Mouse (Mus musculus): ENCODE results near the gene Krt35.

DNA sequence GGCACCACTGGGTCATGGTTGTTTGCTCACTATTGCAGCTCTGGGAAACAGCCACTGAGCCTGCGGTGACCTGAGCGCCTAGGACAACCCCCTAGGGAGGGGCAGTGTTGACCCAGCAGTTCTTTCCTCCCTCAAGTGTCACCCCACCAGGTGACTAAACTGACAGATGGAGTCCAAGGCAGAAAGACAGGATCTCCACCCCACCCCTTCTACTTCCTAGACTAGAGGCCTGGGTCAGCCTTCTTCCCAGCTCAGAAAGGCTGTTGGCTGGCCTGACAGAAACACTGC lies 17.6 kb upstream of the Krt35 start:
- TF ChIP-seq CTCF (IDR thresholded peaks at IDR 0.05; ENCODE audit: low read depth, low read length) (no peak), POLR2A (IDR thresholded peaks at IDR 0.05; ENCODE audit: extremely low read depth, insufficient read depth, low read length) (no peak)
